Mouse (Mus musculus) thymus, adult 2 months (tissue): ENCODE results near the gene Nme6.
"Not testable (repeated sequence)": the region's sequence is repeated elsewhere in the genome, so short reads cannot be mapped to it uniquely, and the experiment has no call there.

ENCODE experiments used
- CTCF ChIP-seq: fragments of 200-500 bp; IDR thresholded peaks from 2 replicates; pipeline ENCODE4 v1.5.1; 2012; ENCODE audit warnings: mild to moderate bottlenecking, control low read depth, low read length, moderate library complexity, borderline replicate concordance; ENCODE audit not compliant: control insufficient read depth, poor library complexity, insufficient read depth; ENCODE audit errors: extremely low read depth
- POLR2A ChIP-seq: fragments of 200-500 bp; IDR thresholded peaks from 2 replicates; pipeline ENCODE4 v1.6.1; 2012; ENCODE audit warnings: mild to moderate bottlenecking, low read length, control low read depth, moderate library complexity; ENCODE audit not compliant: control insufficient read depth, poor library complexity, insufficient read depth; ENCODE audit errors: extremely low read depth

GRCm38 (mm10) chr9:109805596-109805995 lies 27.0 kb upstream of the Nme6 start:
- not testable (repeated sequence) for TF ChIP-seq POLR2A, CTCF
